Mouse (Mus musculus) forebrain, embryonic 15.5 days (tissue): ENCODE measurements at regions not wholly inside any gene's neighbourhood (a gene's known extent, or its start where the extent isn't known, plus 50 kb on each side); places are given as distances from the start of the nearest gene placed in this dataset.

ENCODE experiments used
- ATAC-seq: fragments of 200-750 bp; cut with Nextera tagmentation; replicated peaks from 2 replicates; pipeline ENCODE4 v1.8.0; 2017; ENCODE audit warnings: mild to moderate bottlenecking, moderate TSS enrichment, moderate library complexity
- H3K27ac ChIP-seq: fragments of 300-500 bp; sonication (generic); replicated peaks from 2 replicates; pipeline ENCODE4 v1.5.1; 2015; ENCODE audit warnings: mild to moderate bottlenecking, inconsistent platforms
- H3K27me3 ChIP-seq: fragments of 300-500 bp; sonication (generic); 2 replicates; pipeline ENCODE4 v1.6.1; 2015; ENCODE audit warnings: inconsistent platforms
- H3K36me3 ChIP-seq: fragments of 300-500 bp; sonication (generic); 2 replicates; pipeline ENCODE4 v1.6.1; 2015; ENCODE audit warnings: mild to moderate bottlenecking, inconsistent platforms
- H3K4me1 ChIP-seq: fragments of 300-500 bp; sonication (generic); 2 replicates; pipeline ENCODE4 v1.6.1; 2015; ENCODE audit warnings: inconsistent platforms
- H3K4me2 ChIP-seq: fragments of 300-500 bp; sonication (generic); replicated peaks from 2 replicates; pipeline ENCODE4 v1.6.1; 2015; ENCODE audit warnings: mild to moderate bottlenecking, inconsistent platforms
- H3K4me3 ChIP-seq: fragments of 300-500 bp; sonication (generic); 2 replicates; pipeline ENCODE4 v1.5.1; 2015; ENCODE audit warnings: mild to moderate bottlenecking, inconsistent platforms
- H3K9ac ChIP-seq: fragments of 300-500 bp; sonication (generic); replicated peaks from 2 replicates; pipeline ENCODE4 v1.6.1; 2015; ENCODE audit warnings: mild to moderate bottlenecking, inconsistent platforms
- H3K9me3 ChIP-seq: fragments of 300-500 bp; sonication (generic); 2 replicates; pipeline ENCODE4 v1.6.1; 2016; ENCODE audit warnings: inconsistent platforms
- WGBS: fragments of 180-500 bp; shearing (Covaris S2); methylation state at CpG from one replicate; pipeline ENCODE4 v1.1.7; 2015; ENCODE audit warnings: mixed read lengths; 5-methylcytosine and 5-hydroxymethylcytosine counted together

- Histone ChIP-seq H3K4me3 (no peak overlapping the region), H3K27me3 (no peaks in the 10 kb centered on the region), H3K36me3 (no peaks in the 10 kb centered on the region), H3K27ac (peak overlapping the region; percentile 64), H3K4me2 (no peak overlapping the region), H3K9ac (no peak overlapping the region), H3K9me3 (no peaks in the 10 kb centered on the region), H3K4me1 (peaks cover 46% of the 10 kb centered on the region)
- WGBS: 55% methylated on average over 10 of the region's 10 CpGs
- no peak for ATAC-seq
These were observed 205.3 kb downstream of the Snx10 start for GRCm38 (mm10) chr6:51728816-51729562.

GRCm38 (mm10) chr6:51730564-51731351 is 207.1 kb downstream of the Snx10 start:
- Histone ChIP-seq H3K4me3 (no peak overlapping the region), H3K9ac (no peak overlapping the region), H3K27me3 (no peaks in the 10 kb centered on the region), H3K4me1 (peaks cover 46% of the 10 kb centered on the region), H3K27ac (peak overlapping the region; percentile 58), H3K4me2 (no peak overlapping the region), H3K36me3 (no peaks in the 10 kb centered on the region), H3K9me3 (no peaks in the 10 kb centered on the region)
- peak; percentile 46 for ATAC-seq
- WGBS: 31% methylated on average over 17 of the region's 17 CpGs

- ATAC-seq: peak; percentile 56
- WGBS: 56% methylated on average over 11 of the region's 11 CpGs
- no peaks in the 10 kb centered on the region for H3K9me3 ChIP-seq
These were observed 208.7 kb downstream of the Snx10 start for GRCm38 (mm10) chr6:51732298-51732895.

GRCm38 (mm10) chr6:51736051-51736450 is 212.3 kb downstream of the Snx10 start:
- no peak overlapping the region for H3K4me3 ChIP-seq
- H3K9me3 ChIP-seq: no peaks in the 10 kb centered on the region
- no peak overlapping the region for H3K4me2 ChIP-seq
- H3K27me3 ChIP-seq: no peaks in the 10 kb centered on the region
- WGBS: 90% methylated on average over 5 of the region's 5 CpGs
- ATAC-seq: no peak
- no peak overlapping the region for H3K27ac ChIP-seq
- H3K4me1 ChIP-seq: peaks cover 17% of the 10 kb centered on the region
- H3K36me3 ChIP-seq: no peaks in the 10 kb centered on the region
- no peak overlapping the region for H3K9ac ChIP-seq

More at GRCm38 (mm10) chr6:51732298-51732895, 208.7 kb downstream of the Snx10 start:
- H3K27me3 ChIP-seq: no peaks in the 10 kb centered on the region
- H3K36me3 ChIP-seq: no peaks in the 10 kb centered on the region
- H3K9ac ChIP-seq: no peak overlapping the region
- H3K4me2 ChIP-seq: no peak overlapping the region
- H3K4me1 ChIP-seq: peaks cover 42% of the 10 kb centered on the region
- H3K27ac ChIP-seq: peak overlapping the region; percentile 76
- H3K4me3 ChIP-seq: no peak overlapping the region

GRCm38 (mm10) chr6:51743105-51743660 is 219.5 kb downstream of the Snx10 start:
- WGBS: 62% methylated on average over 15 of the region's 15 CpGs

GRCm38 (mm10) chr6:51744607-51745006 is 220.9 kb downstream of the Snx10 start:
- Histone ChIP-seq H3K27ac (no peak overlapping the region), H3K9ac (no peak overlapping the region)
- 74% methylated on average over 2 of the region's 2 CpGs for whole genome bisulfite sequencing

More at GRCm38 (mm10) chr6:51743105-51743660, 219.5 kb downstream of the Snx10 start:
- H3K4me1 ChIP-seq: peaks cover 15% of the 10 kb centered on the region
- H3K27ac ChIP-seq: 0 out of 2 replicates have a peak overlapping the region, but pooled peaks have one; percentile 33
- no peaks in the 10 kb centered on the region for H3K36me3 ChIP-seq
- no peak overlapping the region for H3K4me3 ChIP-seq
- no peak overlapping the region for H3K9ac ChIP-seq
- H3K27me3 ChIP-seq: no peaks in the 10 kb centered on the region
- H3K4me2 ChIP-seq: no peak overlapping the region
- no peaks in the 10 kb centered on the region for H3K9me3 ChIP-seq
- ATAC-seq: no peak

GRCm38 (mm10) chr6:51754239-51754681 is 230.6 kb downstream of the Snx10 start:
- Histone ChIP-seq H3K27me3 (no peaks in the 10 kb centered on the region), H3K4me3 (no peak overlapping the region), H3K27ac (peak overlapping the region; percentile 80), H3K4me2 (no peak overlapping the region), H3K4me1 (peaks cover 11% of the 10 kb centered on the region), H3K9me3 (no peaks in the 10 kb centered on the region), H3K36me3 (no peaks in the 10 kb centered on the region), H3K9ac (no peak overlapping the region)
- 36% methylated on average over 8 of the region's 8 CpGs for WGBS
- ATAC-seq: peak; percentile 58; the same call in 1 of the 2 replicates

More at GRCm38 (mm10) chr6:51744607-51745006, 220.9 kb downstream of the Snx10 start:
- Histone ChIP-seq H3K4me1 (peaks cover 15% of the 10 kb centered on the region), H3K36me3 (no peaks in the 10 kb centered on the region), H3K27me3 (no peaks in the 10 kb centered on the region), H3K9me3 (no peaks in the 10 kb centered on the region), H3K4me2 (no peak overlapping the region), H3K4me3 (no peak overlapping the region)
- ATAC-seq: no peak

- ATAC-seq: no peak
- H3K9ac ChIP-seq: no peak overlapping the region
- H3K4me3 ChIP-seq: no peak overlapping the region
- H3K27ac ChIP-seq: no peak overlapping the region
- peaks cover 11% of the 10 kb centered on the region for H3K4me1 ChIP-seq
- H3K4me2 ChIP-seq: no peak overlapping the region
- no peaks in the 10 kb centered on the region for H3K36me3 ChIP-seq
- H3K9me3 ChIP-seq: no peaks in the 10 kb centered on the region
- H3K27me3 ChIP-seq: no peaks in the 10 kb centered on the region
- whole genome bisulfite sequencing: 81% methylated on average over 3 of the region's 3 CpGs
These were observed 233.4 kb downstream of the Snx10 start for GRCm38 (mm10) chr6:51757131-51757530.

GRCm38 (mm10) chr6:51757746-51758145 is 234.0 kb downstream of the Snx10 start:
- H3K4me2 ChIP-seq: no peak overlapping the region
- WGBS: 87% methylated on average over 4 of the region's 4 CpGs
- H3K4me3 ChIP-seq: no peak overlapping the region
- ATAC-seq: no peak
- H3K27ac ChIP-seq: no peak overlapping the region
- peaks cover 11% of the 10 kb centered on the region for H3K4me1 ChIP-seq
- H3K27me3 ChIP-seq: no peaks in the 10 kb centered on the region
- H3K36me3 ChIP-seq: no peaks in the 10 kb centered on the region
- no peaks in the 10 kb centered on the region for H3K9me3 ChIP-seq
- no peak overlapping the region for H3K9ac ChIP-seq

- Histone ChIP-seq H3K4me1 (peaks cover 6% of the 10 kb centered on the region; the same call in 1 of the 2 replicates), H3K36me3 (no peaks in the 10 kb centered on the region), H3K27ac (no peak overlapping the region), H3K4me2 (no peak overlapping the region), H3K9ac (no peak overlapping the region), H3K27me3 (no peaks in the 10 kb centered on the region), H3K4me3 (no peak overlapping the region), H3K9me3 (no peaks in the 10 kb centered on the region)
- 77% methylated on average over 3 of the region's 3 CpGs for WGBS
- ATAC-seq: no peak
These were observed 235.1 kb downstream of the Snx10 start for GRCm38 (mm10) chr6:51758781-51759180.

GRCm38 (mm10) chr6:51760372-51760771 is 236.7 kb downstream of the Snx10 start:
- no peak overlapping the region for H3K4me3 ChIP-seq
- ATAC-seq: no peak
- no peaks in the 10 kb centered on the region for H3K4me1 ChIP-seq
- no peaks in the 10 kb centered on the region for H3K36me3 ChIP-seq
- H3K9me3 ChIP-seq: no peaks in the 10 kb centered on the region
- no peaks in the 10 kb centered on the region for H3K27me3 ChIP-seq
- H3K27ac ChIP-seq: no peak overlapping the region
- no peak overlapping the region for H3K9ac ChIP-seq
- H3K4me2 ChIP-seq: no peak overlapping the region
- 76% methylated on average over 5 of the region's 5 CpGs for WGBS

- Histone ChIP-seq H3K9ac (no peak overlapping the region), H3K27ac (no peak overlapping the region), H3K4me1 (peaks cover 4% of the 10 kb centered on the region), H3K4me2 (no peak overlapping the region), H3K9me3 (no peaks in the 10 kb centered on the region), H3K4me3 (no peak overlapping the region), H3K36me3 (no peaks in the 10 kb centered on the region), H3K27me3 (no peaks in the 10 kb centered on the region)
- WGBS: 79% methylated on average over 5 of the region's 5 CpGs
- no peak for ATAC-seq
These were observed 237.8 kb downstream of the Snx10 start for GRCm38 (mm10) chr6:51761506-51761905.
